Mouse (Mus musculus) limb, embryonic 13.5 days (tissue): ENCODE results near the gene Sdccag8. TPM values are rescaled to one million over a fixed set of nuclear protein-coding genes. Genes with fewer than 3 reads are reported as not detected.
A peak's percentile ranks its signal among the peaks of the same experiment; 100 is the strongest.

Experiments used
- ATAC-seq: fragments of 200-750 bp; cut with Nextera tagmentation; 2 replicates; pipeline ENCODE4 v1.8.0; 2017; ENCODE audit warnings: low read depth, moderate number of reproducible peaks, moderate TSS enrichment; ENCODE audit not compliant: low FRiP score
- H3K27ac ChIP-seq: fragments of 300-500 bp; sonication (generic); 2 replicates; pipeline ENCODE4 v1.5.1; 2015; ENCODE audit warnings: inconsistent platforms, mild to moderate bottlenecking, moderate library complexity
- H3K27me3 ChIP-seq: fragments of 300-500 bp; sonication (generic); 2 replicates; pipeline ENCODE4 v1.6.1; 2015; ENCODE audit warnings: mild to moderate bottlenecking, inconsistent platforms
- H3K36me3 ChIP-seq: fragments of 300-500 bp; sonication (generic); 2 replicates; pipeline ENCODE4 v1.6.1; 2015; ENCODE audit warnings: inconsistent platforms, mild to moderate bottlenecking, moderate library complexity
- H3K4me1 ChIP-seq: fragments of 300-500 bp; sonication (generic); 2 replicates; pipeline ENCODE4 v1.6.1; 2015; ENCODE audit warnings: inconsistent platforms
- H3K4me2 ChIP-seq: fragments of 300-500 bp; sonication (generic); replicated peaks from 2 replicates; pipeline ENCODE4 v1.6.1; 2015; ENCODE audit warnings: inconsistent platforms, mild to moderate bottlenecking, moderate library complexity
- H3K4me3 ChIP-seq: fragments of 300-500 bp; sonication (generic); 2 replicates; pipeline ENCODE4 v1.5.1; 2015; ENCODE audit warnings: moderate library complexity, mild to moderate bottlenecking, inconsistent platforms
- H3K9ac ChIP-seq: fragments of 300-500 bp; sonication (generic); 2 replicates; pipeline ENCODE4 v1.6.1; 2015; ENCODE audit warnings: mild to moderate bottlenecking, inconsistent platforms
- H3K9me3 ChIP-seq: fragments of 300-500 bp; sonication (generic); 2 replicates; pipeline ENCODE4 v1.6.1; 2016; ENCODE audit warnings: inconsistent platforms
- WGBS: fragments of 180-500 bp; shearing (Covaris S2); methylation state at CpG from one replicate; pipeline ENCODE4 v1.1.7; 2015; 5-methylcytosine and 5-hydroxymethylcytosine counted together
- polyA plus RNA-seq: library from polyadenylated mRNA; unstranded; fragments of >200 nt; fragmentation: Nextera tagmentation; extraction: Ambion mirVana; gene quantifications from 2 replicates; pipeline ENCODE4 v1.2.1, GENCODE M21; 2015

Gene Sdccag8
- polyA plus RNA-seq, 1 experiment from 2014 or later: 15.5 TPM

- Histone ChIP-seq H3K36me3 (peaks cover 22% of the 10 kb centered on the region), H3K9me3 (peaks cover 8% of the 10 kb centered on the region; the same call in 1 of the 2 replicates), H3K27ac (no peak overlapping the region), H3K4me1 (peaks cover 13% of the 10 kb centered on the region; the same call in 1 of the 2 replicates), H3K4me3 (no peak overlapping the region), H3K27me3 (no peaks in the 10 kb centered on the region), H3K9ac (no peak overlapping the region), H3K4me2 (no peak overlapping the region)
- no peak for ATAC-seq
- 70% methylated on average over 9 of the region's 9 CpGs for WGBS
These were observed 38.5 kb downstream of the Sdccag8 start for GRCm38 (mm10) chr1:176852813-176853590.

- Histone ChIP-seq H3K27me3 (no peaks in the 10 kb centered on the region), H3K36me3 (no peaks in the 10 kb centered on the region), H3K9ac (no peak overlapping the region), H3K4me2 (no peak overlapping the region), H3K27ac (no peak overlapping the region), H3K4me3 (no peak overlapping the region), H3K4me1 (peaks cover 12% of the 10 kb centered on the region), H3K9me3 (no peaks in the 10 kb centered on the region)
- WGBS: 57% methylated on average over 9 of the region's 9 CpGs
- ATAC-seq: no peak
These were observed 47.7 kb downstream of the Sdccag8 start for GRCm38 (mm10) chr1:176861981-176862644.

- H3K9ac ChIP-seq: no peak overlapping the region
- H3K4me3 ChIP-seq: no peak overlapping the region
- no peaks in the 10 kb centered on the region for H3K27me3 ChIP-seq
- no peaks in the 10 kb centered on the region; the same call in 1 of the 2 replicates for H3K36me3 ChIP-seq
- H3K4me1 ChIP-seq: peaks cover 13% of the 10 kb centered on the region
- 91% methylated on average over 11 of the region's 11 CpGs for WGBS
- no peak for ATAC-seq
- no peak overlapping the region for H3K4me2 ChIP-seq
- no peak overlapping the region for H3K27ac ChIP-seq
- H3K9me3 ChIP-seq: no peaks in the 10 kb centered on the region
These were observed 56.0 kb downstream of the Sdccag8 start for GRCm38 (mm10) chr1:176870501-176870900.

- Histone ChIP-seq H3K9me3 (no peaks in the 10 kb centered on the region), H3K36me3 (no peaks in the 10 kb centered on the region; the same call in 1 of the 2 replicates), H3K27ac (no peak overlapping the region), H3K4me3 (no peak overlapping the region), H3K4me1 (peaks cover 6% of the 10 kb centered on the region; the same call in 1 of the 2 replicates), H3K4me2 (no peak overlapping the region), H3K27me3 (no peaks in the 10 kb centered on the region), H3K9ac (no peak overlapping the region)
- WGBS: 15% methylated on average over 3 of the region's 3 CpGs
- ATAC-seq: no peak
These were observed 57.5 kb downstream of the Sdccag8 start for GRCm38 (mm10) chr1:176871975-176872374.

- no peak overlapping the region for H3K27ac ChIP-seq
- ATAC-seq: no peak
- WGBS: 81% methylated on average over 9 of the region's 9 CpGs
These were observed 59.0 kb downstream of the Sdccag8 start for GRCm38 (mm10) chr1:176873463-176873862.

GRCm38 (mm10) chr1:176874155-176874554 lies 59.7 kb downstream of the Sdccag8 start:
- Histone ChIP-seq H3K4me1 (peaks cover 9% of the 10 kb centered on the region; the same call in 1 of the 2 replicates), H3K4me2 (no peak overlapping the region), H3K27me3 (no peaks in the 10 kb centered on the region), H3K9me3 (no peaks in the 10 kb centered on the region), H3K36me3 (no peaks in the 10 kb centered on the region), H3K4me3 (no peak overlapping the region), H3K27ac (no peak overlapping the region), H3K9ac (no peak overlapping the region)
- ATAC-seq: no peak

More at GRCm38 (mm10) chr1:176873463-176873862, 59.0 kb downstream of the Sdccag8 start:
- Histone ChIP-seq H3K27me3 (no peaks in the 10 kb centered on the region), H3K4me3 (no peak overlapping the region), H3K9me3 (no peaks in the 10 kb centered on the region), H3K4me2 (no peak overlapping the region), H3K36me3 (no peaks in the 10 kb centered on the region), H3K9ac (no peak overlapping the region), H3K4me1 (peaks cover 9% of the 10 kb centered on the region; the same call in 1 of the 2 replicates)

- 33% methylated on average over 3 of the region's 3 CpGs for WGBS
- Histone ChIP-seq H3K36me3 (no peaks in the 10 kb centered on the region), H3K27me3 (no peaks in the 10 kb centered on the region), H3K4me2 (no peak overlapping the region), H3K9me3 (no peaks in the 10 kb centered on the region), H3K4me3 (no peak overlapping the region), H3K9ac (no peak overlapping the region), H3K27ac (no peak overlapping the region), H3K4me1 (peaks cover 3% of the 10 kb centered on the region; the same call in 1 of the 2 replicates)
- ATAC-seq: peak; percentile 24
These were observed 63.3 kb downstream of the Sdccag8 start for GRCm38 (mm10) chr1:176877756-176878155.

- Histone ChIP-seq H3K9me3 (no peaks in the 10 kb centered on the region), H3K27me3 (no peaks in the 10 kb centered on the region), H3K4me1 (peaks cover 3% of the 10 kb centered on the region; the same call in 1 of the 2 replicates), H3K9ac (no peak overlapping the region), H3K27ac (no peak overlapping the region), H3K36me3 (no peaks in the 10 kb centered on the region), H3K4me3 (no peak overlapping the region), H3K4me2 (no peak overlapping the region)
- ATAC-seq: no peak
- 68% methylated on average over 2 of the region's 2 CpGs for WGBS
These were observed 64.5 kb downstream of the Sdccag8 start for GRCm38 (mm10) chr1:176879005-176879404.

- H3K9me3 ChIP-seq: no peaks in the 10 kb centered on the region
- no peak overlapping the region for H3K4me3 ChIP-seq
- peaks cover 3% of the 10 kb centered on the region; the same call in 1 of the 2 replicates for H3K4me1 ChIP-seq
- H3K27ac ChIP-seq: no peak overlapping the region
- WGBS: 69% methylated on average over 6 of the region's 6 CpGs
- H3K36me3 ChIP-seq: no peaks in the 10 kb centered on the region
- no peak overlapping the region for H3K9ac ChIP-seq
- H3K27me3 ChIP-seq: no peaks in the 10 kb centered on the region
- no peak for ATAC-seq
- H3K4me2 ChIP-seq: no peak overlapping the region
These were observed 65.2 kb downstream of the Sdccag8 start for GRCm38 (mm10) chr1:176879614-176880013.

- H3K27me3 ChIP-seq: no peaks in the 10 kb centered on the region
- no peak for ATAC-seq
- H3K36me3 ChIP-seq: no peaks in the 10 kb centered on the region
- H3K27ac ChIP-seq: no peak overlapping the region
- H3K9me3 ChIP-seq: no peaks in the 10 kb centered on the region
- no peak overlapping the region for H3K9ac ChIP-seq
- WGBS: 56% methylated on average over 5 of the region's 5 CpGs
- H3K4me3 ChIP-seq: no peak overlapping the region
- H3K4me2 ChIP-seq: no peak overlapping the region
- peaks cover 7% of the 10 kb centered on the region for H3K4me1 ChIP-seq
These were observed 65.6 kb downstream of the Sdccag8 start for GRCm38 (mm10) chr1:176880101-176880500.

- H3K9ac ChIP-seq: no peak overlapping the region
- H3K27me3 ChIP-seq: no peaks in the 10 kb centered on the region
- no peak for ATAC-seq
- peaks cover 13% of the 10 kb centered on the region for H3K4me1 ChIP-seq
- no peak overlapping the region for H3K4me2 ChIP-seq
- H3K36me3 ChIP-seq: no peaks in the 10 kb centered on the region
- no peak overlapping the region for H3K4me3 ChIP-seq
- H3K27ac ChIP-seq: no peak overlapping the region
- H3K9me3 ChIP-seq: no peaks in the 10 kb centered on the region
- WGBS: 79% methylated on average over 6 of the region's 6 CpGs
These were observed 66.5 kb downstream of the Sdccag8 start for GRCm38 (mm10) chr1:176880943-176881342.

GRCm38 (mm10) chr1:176885207-176885933 lies 70.9 kb downstream of the Sdccag8 start:
- H3K9ac ChIP-seq: no peak overlapping the region
- ATAC-seq: no peak

More at GRCm38 (mm10) chr1:176885207-176885933, 70.9 kb downstream of the Sdccag8 start:
- Histone ChIP-seq H3K4me1 (peaks cover 14% of the 10 kb centered on the region), H3K4me3 (no peak overlapping the region), H3K27me3 (no peaks in the 10 kb centered on the region), H3K36me3 (no peaks in the 10 kb centered on the region), H3K4me2 (no peak overlapping the region), H3K27ac (no peak overlapping the region), H3K9me3 (no peaks in the 10 kb centered on the region)
- WGBS: 54% methylated on average over 17 of the region's 17 CpGs
